Mouse (Mus musculus) megakaryocyte-erythroid progenitor cell, adult 5 weeks (primary cell): ENCODE measurements around the gene Gm9945. TPM values are rescaled to one million over a fixed set of nuclear protein-coding genes. Genes with fewer than 3 reads are reported as not detected.

ENCODE experiments used
- polyA plus RNA-seq: library from polyadenylated mRNA; stranded (reverse); fragments of >175 nt; gene quantifications from 2 replicates; pipeline ENCODE4 v1.2.3, GENCODE M21; 2012

The Gm9945 gene
- polyA plus RNA-seq = not detected in 2 replicates

DNA sequence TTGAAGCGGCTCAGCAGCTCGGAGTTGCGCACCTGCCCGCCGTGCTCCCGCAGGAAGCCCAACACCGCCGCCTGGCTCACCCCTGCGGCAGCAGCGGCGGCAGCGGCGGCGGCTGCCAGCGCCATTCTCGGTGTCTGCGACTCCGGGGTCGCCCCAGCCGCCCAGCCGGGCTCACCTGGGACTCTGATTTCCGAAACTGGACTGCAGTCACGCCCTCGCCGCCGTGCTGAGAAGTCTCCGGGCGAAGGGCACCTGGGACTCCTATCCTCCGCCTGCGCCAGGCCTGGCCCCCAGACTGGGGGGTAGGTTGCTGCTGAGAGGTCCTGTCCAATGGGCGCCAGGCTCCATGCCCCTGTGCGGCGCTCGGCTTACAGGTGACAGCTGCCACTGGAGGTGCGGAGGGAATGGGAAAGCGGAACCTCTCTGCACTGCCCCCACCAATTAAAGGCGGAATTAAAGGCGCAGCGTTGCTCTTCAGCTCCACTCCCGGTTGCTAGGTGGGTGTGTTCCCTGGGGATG is at the start of gene Gm9945, which contains the start of gene Sowaha:
TSS of gene Gm9945 (plus strand) at position 384 of the 519 bp plus-strand sequence.
TSS of gene Sowaha (minus strand) at position 492 of the 519 bp plus-strand sequence.

DNA sequence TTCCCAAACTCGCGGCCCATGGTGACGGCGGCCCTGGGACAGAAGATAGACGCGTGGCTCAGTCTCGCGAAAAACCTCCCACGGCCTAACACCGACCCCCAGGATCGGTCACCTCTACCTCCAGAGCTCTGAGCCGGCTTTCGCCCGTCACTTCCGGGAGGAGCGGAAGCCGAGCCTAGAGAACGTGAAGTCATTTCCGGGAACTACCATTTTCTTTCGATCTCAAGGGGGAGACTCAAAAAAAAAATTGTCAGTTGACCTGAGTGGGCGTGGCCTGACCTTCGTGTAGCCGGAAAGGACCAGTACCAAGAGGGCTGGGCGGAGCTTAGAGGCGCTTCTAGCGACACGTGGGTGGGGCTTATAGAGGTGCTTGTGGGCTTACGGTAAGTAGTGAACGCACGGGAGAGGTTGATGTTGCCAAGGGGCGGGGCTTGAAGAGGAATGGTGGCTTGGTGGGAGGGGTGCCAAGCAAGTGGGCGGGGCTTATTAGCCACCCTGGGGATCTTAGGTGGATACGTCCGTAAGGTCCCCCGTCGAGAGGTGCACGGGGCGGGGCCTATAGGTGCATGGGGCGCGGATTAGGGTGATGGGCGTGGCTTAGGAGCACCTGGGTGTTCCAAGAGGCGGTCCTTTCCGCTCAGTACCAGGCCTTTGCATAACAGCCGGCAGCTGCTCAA is 49.2 kb upstream of the Gm9945 start, which contains the start of the genes Uqcrq and Gdf9:
TSS of gene Uqcrq (minus strand) at position 162 of the 677 bp plus-strand sequence.
TSS of gene Gdf9 (plus strand) at position 354 of the 677 bp plus-strand sequence.

DNA sequence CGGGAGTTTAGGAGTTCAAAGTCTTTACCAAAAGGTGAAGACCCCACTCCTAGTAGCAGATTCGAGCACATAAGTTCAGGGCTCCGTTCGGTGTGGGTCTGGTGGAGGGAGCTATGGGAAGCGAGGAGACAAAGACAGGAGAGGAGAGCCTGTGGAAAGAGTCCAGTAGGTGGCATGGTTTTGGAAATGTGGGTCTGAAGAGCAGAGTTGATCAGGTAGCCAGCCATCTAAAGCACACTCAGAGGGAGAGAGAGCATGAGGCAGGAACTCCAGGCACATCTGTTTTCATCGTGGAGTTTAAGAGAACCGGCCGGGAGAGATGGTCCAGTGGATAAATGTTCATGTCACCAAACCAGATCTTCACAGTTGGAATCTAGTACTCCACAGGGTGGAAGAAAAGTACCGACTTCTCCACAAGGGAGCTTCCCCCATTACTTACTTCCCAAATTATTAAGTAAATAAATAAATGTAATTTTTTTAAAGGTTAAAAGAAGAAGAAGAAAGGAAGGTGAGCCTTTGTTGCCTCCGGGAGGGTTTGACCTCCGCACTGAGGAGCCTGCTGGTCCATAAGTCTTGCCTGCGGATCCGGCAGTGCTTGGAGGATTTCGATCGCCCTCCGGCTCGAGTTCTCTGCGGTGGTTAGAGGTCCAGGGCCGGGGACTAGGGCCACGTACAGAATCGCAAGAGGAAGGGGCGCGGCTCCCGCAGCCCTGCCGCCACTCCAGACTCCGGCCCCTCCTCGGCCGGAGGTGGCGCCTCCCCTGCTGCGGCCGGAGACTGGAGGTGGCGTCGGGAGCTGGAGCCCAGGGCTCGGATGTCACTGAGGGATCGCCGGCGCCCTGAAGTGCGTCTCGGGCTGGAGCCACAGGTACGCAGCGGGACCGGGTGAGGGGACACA is 23.2 kb upstream of the Gm9945 start, which contains the start of the genes Gm10447 and Shroom1:
TSS of gene Gm10447 (minus strand) at position 637 of the 898 bp plus-strand sequence.
TSS of gene Shroom1 (plus strand) at position 732 of the 898 bp plus-strand sequence.

DNA sequence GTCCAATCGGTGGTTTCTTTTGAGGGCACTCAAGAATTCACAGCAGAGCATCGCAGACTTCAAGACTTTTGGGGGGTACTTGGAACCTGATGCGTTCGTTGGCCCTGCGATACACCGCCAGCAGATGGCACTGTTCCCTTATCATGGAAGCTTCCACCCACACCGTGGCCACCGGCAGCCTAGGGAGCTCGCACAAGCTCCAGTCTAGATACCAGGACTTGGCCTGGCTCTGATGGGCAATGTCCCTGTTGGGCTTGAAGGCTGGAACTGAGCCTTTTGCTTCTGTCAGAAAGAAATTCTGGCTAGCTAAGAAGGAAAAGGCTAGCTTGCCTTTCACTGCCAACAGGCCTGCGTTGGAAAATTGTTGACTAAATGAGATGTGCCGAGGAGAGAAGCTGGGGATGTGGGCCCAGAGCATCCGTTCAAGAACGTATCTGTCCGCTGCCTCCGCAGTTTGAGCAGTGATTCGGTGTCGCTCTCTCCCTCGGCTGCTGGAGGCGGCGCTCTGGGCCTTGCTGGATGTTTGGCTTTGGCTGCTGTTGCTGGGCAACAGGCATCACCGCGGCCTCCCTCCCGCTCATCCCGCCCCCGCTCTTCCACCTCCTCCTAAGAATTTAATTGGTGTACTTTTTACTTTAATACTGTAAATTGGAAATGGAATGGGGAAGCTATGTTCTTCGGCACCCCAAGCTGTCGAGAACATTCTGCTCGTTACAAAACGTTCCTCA is 9.8 kb upstream of the Gm9945 start, which contains the start of gene Gm9837:
TSS of gene Gm9837 (minus strand) at position 512 of the 728 bp plus-strand sequence.

DNA sequence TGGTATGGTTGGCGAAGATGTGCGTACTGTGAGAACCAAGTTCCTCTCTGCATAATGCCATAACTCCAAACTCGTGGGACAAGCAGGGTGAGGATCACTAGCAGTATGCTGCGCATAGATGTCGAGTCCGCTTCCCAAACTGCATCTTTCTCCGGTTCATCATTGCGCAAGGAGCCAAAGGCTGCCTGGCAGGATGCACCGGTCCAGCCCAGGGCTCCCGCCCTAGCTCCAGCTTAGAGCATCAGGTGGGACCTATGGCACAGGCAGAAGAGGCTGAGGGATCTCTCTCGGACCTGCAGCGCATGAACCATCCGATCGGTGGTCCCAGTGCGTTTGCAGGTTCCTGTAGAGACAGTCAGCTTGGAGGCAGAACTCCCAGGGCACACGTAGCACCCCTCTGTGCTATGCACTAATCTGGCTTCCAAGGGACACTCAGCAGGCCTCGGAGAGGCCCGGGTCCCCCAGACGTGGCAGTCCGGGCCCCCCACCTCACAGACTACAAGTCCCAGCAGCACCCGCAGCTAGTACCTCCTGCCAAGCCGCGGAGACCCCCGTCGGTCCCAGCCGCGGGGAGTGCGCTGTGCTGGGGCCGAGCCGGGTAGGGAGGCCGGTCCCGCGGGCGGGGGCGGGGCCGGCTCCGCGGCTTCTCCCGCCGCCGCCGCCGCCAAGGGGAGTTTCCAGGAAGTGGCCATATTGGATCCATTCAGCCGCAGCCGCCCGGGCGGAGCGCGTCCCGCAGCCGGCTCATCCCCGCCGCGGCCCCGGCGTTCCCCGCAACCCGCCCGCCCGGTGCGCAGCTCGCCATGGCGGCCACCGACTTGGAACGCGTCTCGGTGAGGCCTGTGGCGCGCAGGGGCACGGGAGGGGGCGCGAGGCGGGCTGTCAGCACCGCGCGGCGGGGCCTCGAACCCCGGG is 39.5 kb downstream of the Gm9945 start, which contains the start of gene Sept8:
TSS of gene Sept8 (plus strand) at position 51 of the 915 bp plus-strand sequence.

Other genes with a start within 250 kb of the Gm9945 start
- 34.1 and 37.2 TPM in 2 replicates for gene Hspa4, start 179.7 kb upstream of the Gm9945 start, polyA plus RNA-seq
- gene Zcchc10, start 155.5 kb upstream of the Gm9945 start, polyA plus RNA-seq = 1.8 and 3.0 TPM in 2 replicates
- gene Aff4, start 129.3 kb upstream of the Gm9945 start, polyA plus RNA-seq = 4.3 and 6.6 TPM in 2 replicates
- not detected in 2 replicates for gene Leap2, start 57.0 kb upstream of the Gm9945 start, polyA plus RNA-seq
- 179 and 182 TPM in 2 replicates for gene Uqcrq, start 49.3 kb upstream of the Gm9945 start, polyA plus RNA-seq
- gene Gdf9, start 49.1 kb upstream of the Gm9945 start, polyA plus RNA-seq = 0.12 and 0.30 TPM in 2 replicates
- not detected in 2 replicates for gene Gm10447, start 23.1 kb upstream of the Gm9945 start, polyA plus RNA-seq
- 0.23 and 0.37 TPM in 2 replicates for gene Shroom1, start 23.0 kb upstream of the Gm9945 start, polyA plus RNA-seq
- not detected in 2 replicates for gene Gm9837, start 9.7 kb upstream of the Gm9945 start, polyA plus RNA-seq
- 1.00 and 1.1 TPM in 2 replicates for gene Sowaha, start 108 bp downstream of the Gm9945 start, polyA plus RNA-seq
- 36.4 and 55.7 TPM in 2 replicates for gene Sept8, start 39.1 kb downstream of the Gm9945 start, polyA plus RNA-seq
- gene Kif3a, start 87.2 kb downstream of the Gm9945 start, polyA plus RNA-seq = 5.3 and 7.8 TPM in 2 replicates
- not detected in 2 replicates for gene Il4, start 138.5 kb downstream of the Gm9945 start, polyA plus RNA-seq
- gene Il13, start 154.5 kb downstream of the Gm9945 start, polyA plus RNA-seq = 0.05 and 0.10 TPM in 2 replicates
- gene Rad50, start 227.2 kb downstream of the Gm9945 start, polyA plus RNA-seq = 10.9 and 14.4 TPM in 2 replicates
- gene Il5, start 240.6 kb downstream of the Gm9945 start, polyA plus RNA-seq = not detected in 2 replicates